Mouse (Mus musculus) MEL (cell line): ENCODE data around the gene Gm20388.

Experiments used
- EP300 ChIP-seq, 2 experiments: IDR thresholded peaks; 2 replicates each; pipeline ENCODE4 v1.6.1; 2011; ENCODE audit warnings: improper control_type of control experiment in 2 of 2, low read length in 2 of 2, low read depth in 1 of 2, mild to moderate bottlenecking in 1 of 2
- GATA1 ChIP-seq: IDR thresholded peaks from 2 replicates; pipeline ENCODE4 v1.6.1; 2011; ENCODE audit warnings: low read depth, low read length, improper control_type of control experiment
- MAZ ChIP-seq: IDR thresholded peaks from 2 replicates; pipeline ENCODE4 v1.6.1; 2012; ENCODE audit warnings: low read depth, mild to moderate bottlenecking, inconsistent platforms, low read length, improper control_type of control experiment
- MEF2A ChIP-seq: IDR thresholded peaks from 2 replicates; pipeline ENCODE4 v1.6.1; 2014; ENCODE audit warnings: low read depth, mild to moderate bottlenecking, inconsistent platforms, low read length, improper control_type of control experiment; ENCODE audit not compliant: poor library complexity, insufficient replicate concordance, severe bottlenecking; ENCODE audit errors: extremely low read depth
- MYC ChIP-seq: IDR thresholded peaks from 2 replicates; pipeline ENCODE4 v1.6.1; 2011; ENCODE audit warnings: low read depth, mild to moderate bottlenecking, low read length, improper control_type of control experiment, moderate library complexity
- NELFE ChIP-seq: IDR thresholded peaks from 2 replicates; pipeline ENCODE4 v1.6.1; 2011; ENCODE audit warnings: low read depth, low read length, improper control_type of control experiment
- NRF1 ChIP-seq: IDR thresholded peaks from 2 replicates; pipeline ENCODE4 v1.6.1; 2014; ENCODE audit warnings: low read depth, mild to moderate bottlenecking, inconsistent platforms, low read length, improper control_type of control experiment, moderate library complexity; ENCODE audit not compliant: poor library complexity, insufficient read depth, severe bottlenecking
- POLR2A ChIP-seq, 2 experiments: IDR thresholded peaks; 2 replicates each; pipeline ENCODE4 v1.6.1; 2011 to 2012; ENCODE audit warnings: low read length in 2 of 2, mild to moderate bottlenecking in 2 of 2, control low read depth in 1 of 2, improper control_type of control experiment in 1 of 2, low read depth in 1 of 2, moderate library complexity in 1 of 2; ENCODE audit not compliant: control insufficient read depth in 1 of 2, insufficient read depth in 1 of 2, poor library complexity in 1 of 2
- SMC3 ChIP-seq: IDR thresholded peaks from 2 replicates; pipeline ENCODE4 v1.6.1; 2011; ENCODE audit warnings: low read depth, low read length, improper control_type of control experiment
- ZC3H11A ChIP-seq: IDR thresholded peaks from 2 replicates; pipeline ENCODE4 v1.6.1; 2012; ENCODE audit warnings: low read depth, mild to moderate bottlenecking, inconsistent platforms, low read length, improper control_type of control experiment
- ZKSCAN1 ChIP-seq: IDR thresholded peaks from 2 replicates; pipeline ENCODE4 v1.6.1; 2012; ENCODE audit warnings: low read depth, mild to moderate bottlenecking, inconsistent platforms, low read length, improper control_type of control experiment, moderate library complexity

DNA sequence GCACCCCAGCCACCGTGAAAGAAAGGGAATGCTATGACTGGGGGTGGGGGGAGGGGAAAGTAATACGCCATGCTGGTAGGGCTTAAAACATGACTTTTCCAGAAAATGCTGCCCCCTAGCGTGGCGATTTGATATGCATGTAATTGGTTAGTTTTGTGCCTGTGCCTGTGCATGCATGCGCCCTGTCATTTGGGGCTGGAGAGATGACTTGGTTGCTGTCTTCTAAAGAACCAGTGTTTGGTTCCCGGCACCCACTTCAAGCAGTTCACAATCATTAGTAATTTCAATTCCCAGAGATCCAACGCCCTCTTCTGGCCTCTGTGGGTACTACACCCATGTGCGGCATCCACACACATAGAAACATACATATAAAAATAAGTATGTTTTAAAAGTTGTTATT is 913.2 kb downstream of the Gm20388 start:
- TF ChIP-seq MAZ = no peak
- no peak for TF ChIP-seq MYC
- TF ChIP-seq POLR2A (IDR thresholded peaks at IDR 0.05; ENCODE audit: control insufficient read depth in 1 of 2, insufficient read depth in 1 of 2, low read depth in 1 of 2, low read length in 2 of 2, poor library complexity in 1 of 2) = no peak
- no peak for TF ChIP-seq NRF1
- no peak for TF ChIP-seq NELFE
- TF ChIP-seq ZKSCAN1 = no peak
- TF ChIP-seq EP300 (IDR thresholded peaks at IDR 0.05; ENCODE audit: low read depth in 1 of 2, low read length in 2 of 2) = no peak
- no peak for TF ChIP-seq MEF2A
- no peak for TF ChIP-seq GATA1
- TF ChIP-seq ZC3H11A = no peak
- no peak for TF ChIP-seq SMC3
